Mouse (Mus musculus) fat pad, adult 2 months (tissue): Measurements from ENCODE around the gene Kcnd2.

Experiments used
- DNase-seq: peaks from one replicate; pipeline ENCODE4 v3.0.0-alpha.2; 2011; ENCODE audit warnings: low read depth, low spot score; ENCODE audit errors: extremely low read depth

The Kcnd2 gene

GRCm38 (mm10) chr6:21684252-21684651 lies 468.9 kb downstream of the Kcnd2 start:
- no peak for DNase-seq

- no peak for DNase-seq
Measured at GRCm38 (mm10) chr6:21686388-21686787, 471.1 kb downstream of the Kcnd2 start.

GRCm38 (mm10) chr6:21692861-21693350 lies 477.6 kb downstream of the Kcnd2 start:
- no peak for DNase-seq

GRCm38 (mm10) chr6:21697641-21698040 lies 482.3 kb downstream of the Kcnd2 start:
- DNase-seq, result no peak

GRCm38 (mm10) chr6:21701131-21701530 lies 485.8 kb downstream of the Kcnd2 start:
- no peak for DNase-seq

GRCm38 (mm10) chr6:21709228-21709627 lies 493.9 kb downstream of the Kcnd2 start:
- DNase-seq, result no peak

- DNase-seq, result no peak
Measured at GRCm38 (mm10) chr6:21719121-21719520, 503.8 kb downstream of the Kcnd2 start.

- DNase-seq, result no peak
Measured at GRCm38 (mm10) chr6:21722238-21722637, 506.9 kb downstream of the Kcnd2 start.

GRCm38 (mm10) chr6:21740606-21741005 lies 525.3 kb downstream of the Kcnd2 start:
- no peak for DNase-seq

GRCm38 (mm10) chr6:21744615-21745266 lies 529.4 kb downstream of the Kcnd2 start:
- no peak for DNase-seq

- no peak for DNase-seq
Measured at GRCm38 (mm10) chr6:21747536-21747935, 532.2 kb downstream of the Kcnd2 start.

GRCm38 (mm10) chr6:21767787-21768221 lies 552.5 kb downstream of the Kcnd2 start:
- DNase-seq, result no peak

GRCm38 (mm10) chr6:21768745-21769446 lies 553.6 kb downstream of the Kcnd2 start:
- DNase-seq, result no peak

- DNase-seq, result no peak
Measured at GRCm38 (mm10) chr6:21769447-21769809, 554.1 kb downstream of the Kcnd2 start.

GRCm38 (mm10) chr6:21774213-21774916 lies 559.1 kb downstream of the Kcnd2 start:
- no peak for DNase-seq
